Mouse (Mus musculus) olfactory bulb, adult 2 months (tissue): ENCODE measurements around the gene Ankib1. TPM values are rescaled to one million over a fixed set of nuclear protein-coding genes. Genes with fewer than 3 reads are reported as not detected.
A peak's percentile ranks its signal among the peaks of the same experiment; 100 is the strongest.

ENCODE experiments used
- H3K27ac ChIP-seq: fragments of 200-500 bp; 2 replicates; pipeline ENCODE4 v1.5.1; 2012; ENCODE audit warnings: low read depth, low read length; ENCODE audit not compliant: insufficient read depth
- H3K4me1 ChIP-seq: fragments of 200-500 bp; 2 replicates; pipeline ENCODE4 v1.6.1; 2012; ENCODE audit warnings: low read length; ENCODE audit not compliant: control insufficient read depth, insufficient read depth
- H3K4me3 ChIP-seq: fragments of 200-500 bp; 2 replicates; pipeline ENCODE4 v1.5.1; 2012; ENCODE audit warnings: mild to moderate bottlenecking, low read depth, low read length, moderate library complexity; ENCODE audit not compliant: insufficient read depth
- CTCF ChIP-seq: fragments of 200-500 bp; IDR thresholded peaks from 2 replicates; pipeline ENCODE4 v1.5.1; 2012; ENCODE audit warnings: low read depth, mild to moderate bottlenecking, low read length, moderate library complexity; ENCODE audit not compliant: insufficient read depth
- POLR2A ChIP-seq: fragments of 200-500 bp; IDR thresholded peaks from 2 replicates; pipeline ENCODE4 v1.6.1; 2012; ENCODE audit warnings: mild to moderate bottlenecking, low read depth, low read length, moderate library complexity; ENCODE audit not compliant: insufficient read depth
- WGBS: fragments of 180-500 bp; shearing (Covaris S2); methylation state at CpG from one replicate; pipeline ENCODE4 v1.1.7; 2018; 5-methylcytosine and 5-hydroxymethylcytosine counted together
- polyA plus RNA-seq: library from polyadenylated mRNA; stranded (reverse); fragments of >200 nt; gene quantifications from 2 replicates; pipeline ENCODE4 v1.2.4, GENCODE M21; 2012; ENCODE audit warnings: low replicate concordance; ENCODE audit not compliant: missing spikeins, insufficient read depth, insufficient read length

The Ankib1 gene
- polyA plus RNA-seq, 1 experiment: not detected

- Histone ChIP-seq H3K4me1 (peaks cover 2% of the 10 kb centered on the region; the same call in 1 of the 2 replicates), H3K4me3 (no peak overlapping the region), H3K27ac (no peak overlapping the region)
- TF ChIP-seq POLR2A: no peak
- no peak for TF ChIP-seq CTCF
- 70% methylated on average over 4 of the region's 4 CpGs for WGBS
These were observed 153.9 kb downstream of the Ankib1 start for GRCm38 (mm10) chr5:3648849-3649210.

GRCm38 (mm10) chr5:3648206-3648848 is 154.4 kb downstream of the Ankib1 start:
- 47% methylated on average over 4 of the region's 4 CpGs for WGBS
- TF ChIP-seq POLR2A (no peak), CTCF (no peak)
- no peak overlapping the region for H3K4me3 ChIP-seq

GRCm38 (mm10) chr5:3647708-3648121 is 155.0 kb downstream of the Ankib1 start:
- Histone ChIP-seq H3K4me3 (peak overlapping the region; percentile 100), H3K4me1 (peaks cover 2% of the 10 kb centered on the region; the same call in 1 of the 2 replicates), H3K27ac (peak overlapping the region; percentile 67; the same call in 1 of the 2 replicates)
- peak; percentile 68 for TF ChIP-seq POLR2A
- no peak for TF ChIP-seq CTCF
- 0% methylated on average over 44 of the region's 46 CpGs for WGBS

More at GRCm38 (mm10) chr5:3648206-3648848, 154.4 kb downstream of the Ankib1 start:
- Histone ChIP-seq H3K27ac (no peak overlapping the region), H3K4me1 (peaks cover 2% of the 10 kb centered on the region; the same call in 1 of the 2 replicates)

GRCm38 (mm10) chr5:3646991-3647707 is 155.6 kb downstream of the Ankib1 start:
- Histone ChIP-seq H3K4me1 (peaks cover 2% of the 10 kb centered on the region; the same call in 1 of the 2 replicates), H3K27ac (peak overlapping the region; percentile 67; the same call in 1 of the 2 replicates), H3K4me3 (peak overlapping the region; percentile 100)
- peak; percentile 36 for TF ChIP-seq CTCF
- TF ChIP-seq POLR2A: no peak
- under 1% methylated on average over 54 of the region's 60 CpGs for WGBS

GRCm38 (mm10) chr5:3646539-3646938 is 156.2 kb downstream of the Ankib1 start:
- H3K27ac ChIP-seq: no peak overlapping the region
- H3K4me1 ChIP-seq: peaks cover 2% of the 10 kb centered on the region; the same call in 1 of the 2 replicates
- WGBS: 17% methylated on average over 6 of the region's 6 CpGs
- H3K4me3 ChIP-seq: no peak overlapping the region
- TF ChIP-seq POLR2A (no peak), CTCF (no peak)

- H3K4me1 ChIP-seq: peaks cover 2% of the 10 kb centered on the region; the same call in 1 of the 2 replicates
- 73% methylated on average over 6 of the region's 6 CpGs for WGBS
- no peak for TF ChIP-seq CTCF
- TF ChIP-seq POLR2A: no peak
These were observed 157.4 kb downstream of the Ankib1 start for GRCm38 (mm10) chr5:3645326-3645725.

GRCm38 (mm10) chr5:3644621-3645020 is 158.1 kb downstream of the Ankib1 start:
- 93% methylated on average over 6 of the region's 6 CpGs for WGBS
- H3K4me1 ChIP-seq: peaks cover 2% of the 10 kb centered on the region; the same call in 1 of the 2 replicates
- no peak overlapping the region for H3K27ac ChIP-seq
- H3K4me3 ChIP-seq: no peak overlapping the region
- TF ChIP-seq POLR2A: no peak
- TF ChIP-seq CTCF: no peak

More at GRCm38 (mm10) chr5:3645326-3645725, 157.4 kb downstream of the Ankib1 start:
- H3K27ac ChIP-seq: no peak overlapping the region
- no peak overlapping the region for H3K4me3 ChIP-seq

Other genes starting within 250 kb of the Ankib1 start
- gene 1700109H08Rik, start 231.4 kb downstream of the Ankib1 start, polyA plus RNA-seq: not detected in 2 replicates
- not detected in 2 replicates for gene Pex1, start 206.9 kb downstream of the Ankib1 start, polyA plus RNA-seq
- not detected in 2 replicates for gene Rbm48, start 206.3 kb downstream of the Ankib1 start, polyA plus RNA-seq
- not detected in 2 replicates for gene Tmbim7, start 151.7 kb downstream of the Ankib1 start, polyA plus RNA-seq
- not detected in 2 replicates for gene Gatad1, start 145.7 kb downstream of the Ankib1 start, polyA plus RNA-seq
- gene Krit1, start 259 bp upstream of the Ankib1 start, polyA plus RNA-seq: not detected in 2 replicates
- not detected in 2 replicates for gene Lrrd1, start 42.2 kb upstream of the Ankib1 start, polyA plus RNA-seq
- not detected in 2 replicates for gene Mterf1a, start 91.0 kb upstream of the Ankib1 start, polyA plus RNA-seq
- 166 and 226 TPM in 2 replicates for gene Akap9, start 125.1 kb upstream of the Ankib1 start, polyA plus RNA-seq